Mouse (Mus musculus) lung, embryonic 16.5 days (tissue): ENCODE data around the gene Slc9a3r1. TPM values are rescaled to one million over a fixed set of nuclear protein-coding genes. Genes with fewer than 3 reads are reported as not detected.
A peak's percentile ranks its signal among the peaks of the same experiment; 100 is the strongest.

Experiments
- ATAC-seq: fragments of 200-750 bp; cut with Nextera tagmentation; 2 replicates; pipeline ENCODE4 v1.8.0; 2017; ENCODE audit warnings: low read depth, mild to moderate bottlenecking, moderate library complexity
- H3K27ac ChIP-seq: fragments of 300-500 bp; sonication (generic); 2 replicates; pipeline ENCODE4 v1.5.1; 2014; ENCODE audit warnings: mild to moderate bottlenecking, control low read depth, low read length
- H3K27me3 ChIP-seq: fragments of 300-500 bp; sonication (generic); 2 replicates; pipeline ENCODE4 v1.6.1; 2014; ENCODE audit warnings: low read depth, low read length, mixed read lengths; ENCODE audit not compliant: control insufficient read depth, insufficient read depth
- H3K36me3 ChIP-seq: fragments of 300-500 bp; sonication (generic); 2 replicates; pipeline ENCODE4 v1.6.1; 2014; ENCODE audit warnings: low read length; ENCODE audit not compliant: control insufficient read depth, insufficient read depth
- H3K4me1 ChIP-seq: fragments of 300-500 bp; sonication (generic); replicated peaks from 2 replicates; pipeline ENCODE4 v1.6.1; 2014; ENCODE audit warnings: low read length, mixed read lengths; ENCODE audit not compliant: control insufficient read depth, insufficient read depth
- H3K4me2 ChIP-seq: fragments of 300-500 bp; sonication (generic); 2 replicates; pipeline ENCODE4 v1.6.1; 2014; ENCODE audit warnings: low read depth, low read length, control low read depth
- H3K4me3 ChIP-seq: fragments of 300-500 bp; sonication (generic); 2 replicates; pipeline ENCODE4 v1.5.1; 2014; ENCODE audit warnings: mild to moderate bottlenecking, low read length, control low read depth
- H3K9ac ChIP-seq: fragments of 300-500 bp; sonication (generic); 2 replicates; pipeline ENCODE4 v1.6.1; 2014; ENCODE audit warnings: low read length, control low read depth
- H3K9me3 ChIP-seq: fragments of 300-500 bp; sonication (generic); 2 replicates; pipeline ENCODE4 v1.6.1; 2016; ENCODE audit warnings: low read length; ENCODE audit not compliant: control insufficient read depth
- WGBS: fragments of 180-500 bp; shearing (Covaris S2); extraction: QIAGEN DNeasy Blood & Tissue Kit; methylation state at CpG from one replicate; pipeline ENCODE4 v1.1.7; 2014; 5-methylcytosine and 5-hydroxymethylcytosine counted together
- polyA plus RNA-seq: library from polyadenylated mRNA; unstranded; fragments of >200 nt; fragmentation: Nextera tagmentation; extraction: Ambion mirVana; gene quantifications from 2 replicates; pipeline ENCODE4 v1.2.1, GENCODE M21; 2015

The Slc9a3r1 gene
- polyA plus RNA-seq, 1 experiment from 2014 or later, result 63.2 TPM

- WGBS, result 57% methylated on average over 18 of the region's 18 CpGs
- Histone ChIP-seq H3K9ac (no peak overlapping the region), H3K27me3 (no peaks in the 10 kb centered on the region), H3K4me2 (no peak overlapping the region), H3K4me1 (peaks cover 23% of the 10 kb centered on the region), H3K27ac (no peak overlapping the region), H3K9me3 (no peaks in the 10 kb centered on the region), H3K4me3 (no peak overlapping the region), H3K36me3 (no peaks in the 10 kb centered on the region)
- no peak for ATAC-seq
These were observed 54.6 kb downstream of the Slc9a3r1 start for GRCm38 (mm10) chr11:115217439-115218410.

DNA sequence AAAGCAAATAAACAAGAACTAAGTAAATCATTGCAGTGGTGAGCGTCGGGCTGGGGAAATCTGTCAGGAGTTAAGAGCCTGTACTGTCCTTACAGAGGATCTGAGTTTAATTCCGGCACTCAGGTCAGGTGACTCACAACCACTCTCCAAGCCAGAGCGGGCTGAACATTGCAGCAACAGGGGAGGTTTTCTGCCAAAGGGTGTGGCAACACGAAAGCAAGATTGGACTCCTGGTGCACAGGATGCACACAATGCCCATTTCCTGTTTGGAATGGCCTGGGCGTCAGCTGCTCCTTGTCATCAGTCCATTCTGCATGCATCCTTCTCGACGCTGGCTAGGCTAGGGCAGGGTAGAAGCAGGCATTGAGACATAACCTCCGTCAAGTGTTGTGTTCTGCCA lies 56.1 kb downstream of the Slc9a3r1 start:
- peak; percentile 23; the same call in 1 of the 2 replicates for ATAC-seq
- no peak overlapping the region for H3K9ac ChIP-seq
- H3K27me3 ChIP-seq, result no peaks in the 10 kb centered on the region
- WGBS, result 30% methylated on average over 9 of the region's 9 CpGs
- H3K9me3 ChIP-seq, result no peaks in the 10 kb centered on the region
- H3K4me1 ChIP-seq, result peaks cover 35% of the 10 kb centered on the region
- no peaks in the 10 kb centered on the region for H3K36me3 ChIP-seq
- no peak overlapping the region for H3K4me3 ChIP-seq
- H3K4me2 ChIP-seq, result no peak overlapping the region
- H3K27ac ChIP-seq, result no peak overlapping the region

DNA sequence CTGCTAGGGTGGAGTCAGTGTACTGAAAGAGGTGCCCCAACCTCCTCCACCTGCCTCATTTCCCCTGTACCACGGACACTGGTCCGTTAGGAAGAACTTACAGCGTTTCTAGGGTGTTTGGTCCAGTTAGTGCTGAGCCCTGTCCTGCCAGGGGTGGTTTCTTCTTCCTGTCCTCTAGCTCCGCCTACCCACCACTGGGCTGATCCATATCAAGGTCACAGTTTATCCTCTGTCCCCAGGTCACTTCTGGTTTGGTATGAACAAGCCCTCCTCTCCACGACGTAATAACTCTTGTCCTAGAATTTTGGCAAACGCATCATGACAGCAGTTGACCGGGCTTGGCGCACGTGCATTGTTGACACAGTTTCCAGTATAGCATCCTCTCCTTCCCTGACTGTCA lies 56.5 kb downstream of the Slc9a3r1 start:
- 69% methylated on average over 10 of the region's 10 CpGs for WGBS
- no peak overlapping the region for H3K27ac ChIP-seq
- no peaks in the 10 kb centered on the region for H3K9me3 ChIP-seq
- H3K4me3 ChIP-seq, result no peak overlapping the region
- H3K36me3 ChIP-seq, result no peaks in the 10 kb centered on the region
- peaks cover 35% of the 10 kb centered on the region for H3K4me1 ChIP-seq
- H3K27me3 ChIP-seq, result no peaks in the 10 kb centered on the region
- no peak for ATAC-seq
- no peak overlapping the region for H3K9ac ChIP-seq
- H3K4me2 ChIP-seq, result no peak overlapping the region

GRCm38 (mm10) chr11:115222077-115222476 lies 58.9 kb downstream of the Slc9a3r1 start:
- H3K9ac ChIP-seq, result no peak overlapping the region
- H3K4me1 ChIP-seq, result peaks cover 35% of the 10 kb centered on the region
- peak; percentile 73 for ATAC-seq

DNA sequence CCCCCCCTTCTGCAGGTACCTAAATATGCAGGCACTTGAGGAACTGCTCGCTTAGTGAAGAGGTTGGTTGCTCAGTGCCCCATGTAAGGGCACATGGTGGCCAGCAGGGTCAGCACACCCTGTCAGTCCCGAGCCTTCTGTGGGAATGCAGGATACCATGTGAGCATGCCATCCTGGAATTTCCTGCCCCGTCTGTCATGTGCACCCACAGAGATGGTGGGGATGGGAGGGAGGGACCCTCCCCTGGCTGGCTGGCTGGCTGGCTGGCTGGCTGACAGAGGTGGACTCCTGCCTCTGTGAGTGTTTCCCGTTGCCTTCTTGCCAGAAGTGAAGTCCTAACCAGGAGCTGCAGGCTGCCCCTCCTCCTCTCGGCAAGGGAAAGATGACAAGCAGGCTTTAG lies 59.4 kb downstream of the Slc9a3r1 start:
- Histone ChIP-seq H3K4me3 (no peak overlapping the region), H3K4me1 (peaks cover 35% of the 10 kb centered on the region), H3K36me3 (no peaks in the 10 kb centered on the region), H3K4me2 (peak overlapping the region; percentile 32), H3K27me3 (no peaks in the 10 kb centered on the region), H3K9me3 (no peaks in the 10 kb centered on the region), H3K27ac (no peak overlapping the region), H3K9ac (no peak overlapping the region)
- 9% methylated on average over 5 of the region's 5 CpGs for WGBS
- ATAC-seq, result no peak

More at GRCm38 (mm10) chr11:115222077-115222476, 58.9 kb downstream of the Slc9a3r1 start:
- Histone ChIP-seq H3K27me3 (no peaks in the 10 kb centered on the region), H3K36me3 (no peaks in the 10 kb centered on the region), H3K4me3 (no peak overlapping the region), H3K9me3 (no peaks in the 10 kb centered on the region), H3K4me2 (peak overlapping the region; percentile 32), H3K27ac (no peak overlapping the region)
- 10% methylated on average over 12 of the region's 12 CpGs for WGBS

DNA sequence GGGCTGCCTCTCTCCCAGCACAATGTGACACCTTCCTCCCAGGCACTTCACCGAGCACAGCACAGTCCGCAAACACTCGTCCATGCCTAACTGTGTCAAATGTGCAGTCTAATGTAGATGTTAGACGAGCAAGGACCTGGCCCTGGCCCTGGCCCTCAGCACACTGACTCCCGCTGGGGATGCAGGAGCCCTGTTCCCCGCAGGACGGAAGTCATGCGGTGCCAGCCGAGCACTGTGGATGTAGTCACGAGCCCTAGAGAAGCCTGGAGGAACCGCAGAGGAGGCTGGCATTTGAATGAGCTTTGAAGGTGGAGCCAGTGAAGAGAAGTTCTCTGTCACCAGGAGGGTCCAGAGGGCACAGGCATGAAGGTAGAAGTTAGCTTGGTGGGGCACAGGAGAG lies 60.3 kb downstream of the Slc9a3r1 start:
- no peak for ATAC-seq
- peaks cover 35% of the 10 kb centered on the region for H3K4me1 ChIP-seq
- H3K9me3 ChIP-seq, result no peaks in the 10 kb centered on the region
- no peak overlapping the region for H3K4me3 ChIP-seq
- no peaks in the 10 kb centered on the region for H3K27me3 ChIP-seq
- no peak overlapping the region for H3K27ac ChIP-seq
- WGBS, result 39% methylated on average over 11 of the region's 11 CpGs
- H3K9ac ChIP-seq, result no peak overlapping the region
- no peaks in the 10 kb centered on the region for H3K36me3 ChIP-seq
- no peak overlapping the region for H3K4me2 ChIP-seq

- no peak overlapping the region for H3K4me3 ChIP-seq
- no peak for ATAC-seq
- no peaks in the 10 kb centered on the region for H3K27me3 ChIP-seq
- H3K9me3 ChIP-seq, result no peaks in the 10 kb centered on the region
- no peaks in the 10 kb centered on the region for H3K36me3 ChIP-seq
- no peak overlapping the region for H3K4me2 ChIP-seq
- H3K27ac ChIP-seq, result no peak overlapping the region
- WGBS, result 42% methylated on average over 6 of the region's 6 CpGs
- H3K9ac ChIP-seq, result no peak overlapping the region
- peaks cover 33% of the 10 kb centered on the region for H3K4me1 ChIP-seq
These were observed 60.7 kb downstream of the Slc9a3r1 start for GRCm38 (mm10) chr11:115223877-115224276.

DNA sequence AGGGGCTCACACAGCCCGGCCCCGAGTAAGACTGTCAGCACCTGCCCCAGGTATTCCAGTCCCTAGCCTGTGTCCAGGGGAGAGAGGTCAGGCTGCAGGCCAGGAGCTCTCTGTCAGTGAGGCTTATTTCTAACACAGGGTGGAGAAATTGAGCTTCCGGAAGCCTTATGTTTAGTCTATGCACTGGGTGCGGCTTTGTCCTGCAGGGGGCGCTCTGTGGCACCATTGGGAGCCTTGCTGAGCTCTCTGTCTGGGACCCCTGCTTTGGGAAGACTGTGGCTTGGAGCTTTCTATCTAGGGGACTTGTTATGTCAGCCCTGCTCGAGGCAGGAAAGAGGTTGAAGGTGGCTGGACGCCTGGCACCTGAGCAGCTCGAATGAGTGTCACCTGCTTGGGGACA lies 61.7 kb downstream of the Slc9a3r1 start:
- Histone ChIP-seq H3K4me1 (peaks cover 23% of the 10 kb centered on the region), H3K4me3 (no peak overlapping the region), H3K36me3 (no peaks in the 10 kb centered on the region), H3K9me3 (no peaks in the 10 kb centered on the region), H3K9ac (no peak overlapping the region), H3K27ac (no peak overlapping the region), H3K4me2 (no peak overlapping the region), H3K27me3 (no peaks in the 10 kb centered on the region)
- WGBS, result 49% methylated on average over 8 of the region's 8 CpGs
- no peak for ATAC-seq

- Histone ChIP-seq H3K27me3 (no peaks in the 10 kb centered on the region), H3K4me1 (peaks cover 23% of the 10 kb centered on the region), H3K9me3 (no peaks in the 10 kb centered on the region), H3K27ac (no peak overlapping the region), H3K4me3 (no peak overlapping the region), H3K36me3 (no peaks in the 10 kb centered on the region), H3K4me2 (no peak overlapping the region), H3K9ac (no peak overlapping the region)
- WGBS, result 85% methylated on average over 6 of the region's 6 CpGs
- no peak for ATAC-seq
These were observed 62.2 kb downstream of the Slc9a3r1 start for GRCm38 (mm10) chr11:115225301-115225700.
